Mouse (Mus musculus) neural tube, embryonic 14.5 days (tissue): ENCODE results near the gene Olfr597. TPM values are rescaled to one million over a fixed set of nuclear protein-coding genes. Genes with fewer than 3 reads are reported as not detected.
"Not testable (repeated sequence)": the region's sequence is repeated elsewhere in the genome, so short reads cannot be mapped to it uniquely, and the experiment has no call there.

Experiments used
- ATAC-seq: fragments of 200-750 bp; cut with Nextera tagmentation; 2 replicates; pipeline ENCODE4 v1.8.0; 2017; ENCODE audit warnings: low read depth, mild to moderate bottlenecking, moderate TSS enrichment, moderate library complexity
- H3K27ac ChIP-seq: fragments of 300-500 bp; sonication (generic); 2 replicates; pipeline ENCODE4 v1.5.1; 2014; ENCODE audit warnings: low read depth, mild to moderate bottlenecking, control low read depth, low read length, moderate library complexity, mixed read lengths
- H3K27me3 ChIP-seq: fragments of 300-500 bp; sonication (generic); 2 replicates; pipeline ENCODE4 v1.6.1; 2014; ENCODE audit warnings: low read length; ENCODE audit not compliant: control insufficient read depth, insufficient read depth
- H3K36me3 ChIP-seq: fragments of 300-500 bp; sonication (generic); 2 replicates; pipeline ENCODE4 v1.6.1; 2014; ENCODE audit warnings: low read length, mixed read lengths; ENCODE audit not compliant: control insufficient read depth, insufficient read depth
- H3K4me1 ChIP-seq: fragments of 300-500 bp; sonication (generic); 2 replicates; pipeline ENCODE4 v1.6.1; 2014; ENCODE audit warnings: low read length; ENCODE audit not compliant: control insufficient read depth, insufficient read depth
- H3K4me2 ChIP-seq: fragments of 300-500 bp; sonication (generic); 2 replicates; pipeline ENCODE4 v1.6.1; 2014; ENCODE audit warnings: mild to moderate bottlenecking, low read depth, low read length, control low read depth
- H3K4me3 ChIP-seq: fragments of 300-500 bp; sonication (generic); 2 replicates; pipeline ENCODE4 v1.5.1; 2014; ENCODE audit warnings: low read depth, low read length, control low read depth, mixed read lengths
- H3K9ac ChIP-seq: fragments of 300-500 bp; sonication (generic); replicated peaks from 2 replicates; pipeline ENCODE4 v1.6.1; 2014; ENCODE audit warnings: low read depth, mild to moderate bottlenecking, control low read depth, low read length, mixed read lengths
- H3K9me3 ChIP-seq: fragments of 300-500 bp; sonication (generic); 2 replicates; pipeline ENCODE4 v1.6.1; 2016; ENCODE audit warnings: low read length; ENCODE audit not compliant: control insufficient read depth
- WGBS: fragments of 180-500 bp; shearing (Covaris S2); extraction: QIAGEN DNeasy Blood & Tissue Kit; methylation state at CpG from one replicate; pipeline ENCODE4 v1.1.7; 2014; 5-methylcytosine and 5-hydroxymethylcytosine counted together
- microRNA-seq: library from miRNA; unstranded; fragments of <30 nt; microRNA quantifications from one replicate; pipeline ENCODE4, GENCODE M21; 2016
- polyA plus RNA-seq: library from polyadenylated mRNA; unstranded; fragments of >200 nt; fragmentation: Nextera tagmentation; extraction: Ambion mirVana; gene quantifications from 2 replicates; pipeline ENCODE4 v1.2.1, GENCODE M21; 2014

Gene Olfr597
- not detected in 2 replicates for polyA plus RNA-seq

DNA sequence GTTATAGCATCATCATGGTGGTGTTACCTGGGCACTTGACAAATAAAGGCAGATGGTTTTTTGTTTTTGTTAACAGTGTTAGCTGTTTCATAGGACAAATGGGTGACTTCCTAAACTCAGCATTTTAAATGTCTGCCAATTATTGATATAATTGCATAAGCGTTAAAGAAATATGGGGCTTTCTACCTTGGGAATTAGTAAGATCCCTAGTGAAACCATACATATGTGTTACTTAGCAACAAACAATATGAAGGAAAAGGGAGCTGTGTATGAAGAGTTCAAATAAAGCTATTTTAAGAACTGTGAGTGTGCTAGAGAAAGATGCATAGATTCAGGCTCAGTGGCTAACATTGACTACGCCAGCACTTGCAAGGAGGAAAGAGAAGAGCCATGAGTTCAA lies at the start of gene Olfr597:
Olfr597 (plus strand) TSS at position 301 of the 400 bp plus-strand sequence.
- H3K36me3 ChIP-seq, H3K9me3 ChIP-seq, H3K27me3 ChIP-seq, H3K4me1 ChIP-seq, H3K4me3 ChIP-seq, H3K4me2 ChIP-seq, H3K27ac ChIP-seq, ATAC-seq, H3K9ac ChIP-seq: not testable (repeated sequence)
- 93% methylated on average over 2 of the region's 2 CpGs for whole genome bisulfite sequencing

- H3K4me1 ChIP-seq, H3K4me2 ChIP-seq, H3K9ac ChIP-seq, H3K27ac ChIP-seq, ATAC-seq, H3K4me3 ChIP-seq, H3K36me3 ChIP-seq, H3K9me3 ChIP-seq, H3K27me3 ChIP-seq: not testable (repeated sequence)
- 90% methylated on average over 2 of the region's 2 CpGs for WGBS
Measured at GRCm38 (mm10) chr7:103305348-103305747, 10.8 kb upstream of the Olfr597 start, which contains the start of gene Olfr596. Gene Olfr596, plus strand, starts transcription at chr7:103305648.

DNA sequence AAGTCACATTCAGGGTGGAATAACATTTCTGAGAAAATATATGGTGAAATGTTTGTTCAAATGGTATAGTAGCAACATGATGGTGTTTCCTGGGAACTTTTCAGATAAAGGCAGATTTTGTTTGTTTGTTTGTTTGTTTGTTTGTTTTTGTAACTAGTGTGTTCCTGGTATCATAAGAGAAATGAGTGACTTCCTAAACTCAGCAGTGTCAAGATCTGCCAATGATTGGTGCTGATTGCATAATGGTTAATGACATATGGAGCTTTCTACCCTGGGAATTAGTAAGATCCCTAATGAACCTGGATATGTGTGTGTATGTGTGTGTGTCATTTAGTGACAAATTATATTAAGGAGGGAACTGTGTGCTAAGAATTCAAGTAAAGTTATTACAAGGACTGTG lies 7.2 kb downstream of the Olfr597 start, which contains the start of gene Olfr598:
Olfr598 (plus strand) TSS at position 301 of the 400 bp plus-strand sequence.
- no peaks in the 10 kb centered on the region for H3K36me3 ChIP-seq
- ATAC-seq: no peak
- H3K27me3 ChIP-seq: no peaks in the 10 kb centered on the region
- no peak within 1 kb of the TSS for H3K4me2 ChIP-seq
- H3K9ac ChIP-seq: no peak within 1 kb of the TSS
- no peak within 1 kb of the TSS for H3K4me3 ChIP-seq
- no peaks in the 10 kb centered on the region for H3K4me1 ChIP-seq
- no peaks in the 10 kb centered on the region for H3K9me3 ChIP-seq
- no peak within 1 kb of the TSS for H3K27ac ChIP-seq

DNA sequence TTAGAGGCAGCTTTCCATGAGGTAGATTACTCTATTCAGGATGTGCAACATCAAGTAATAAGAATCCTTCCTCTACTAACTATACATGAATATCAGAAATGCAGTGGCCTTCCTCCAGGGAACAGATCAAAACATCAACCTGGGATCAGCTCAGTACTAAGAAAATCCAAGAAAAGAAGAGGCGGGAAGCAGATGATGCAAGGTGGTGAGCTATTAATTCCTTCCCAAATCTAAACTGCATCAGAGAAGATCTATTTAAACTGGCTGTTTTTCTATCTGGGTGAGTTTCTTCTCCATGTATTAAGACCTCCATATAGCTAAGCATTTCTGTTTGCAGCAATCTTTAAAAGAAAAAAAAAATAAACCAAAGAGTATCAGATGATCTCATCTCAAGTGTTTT lies 19.5 kb downstream of the Olfr597 start, which contains the start of gene Olfr599:
Olfr599 (plus strand) TSS at position 301 of the 400 bp plus-strand sequence.
- no peak within 1 kb of the TSS for H3K4me2 ChIP-seq
- no peaks in the 10 kb centered on the region for H3K9me3 ChIP-seq
- 94% methylated on average over 1 of the region's 1 CpGs for WGBS
- H3K27ac ChIP-seq: no peak within 1 kb of the TSS
- no peaks in the 10 kb centered on the region for H3K27me3 ChIP-seq
- no peak for ATAC-seq
- no peak within 1 kb of the TSS for H3K4me3 ChIP-seq
- no peaks in the 10 kb centered on the region for H3K4me1 ChIP-seq
- no peaks in the 10 kb centered on the region for H3K36me3 ChIP-seq
- H3K9ac ChIP-seq: no peak within 1 kb of the TSS

- H3K9ac ChIP-seq: no peak within 1 kb of the TSS
- H3K36me3 ChIP-seq: no peaks in the 10 kb centered on the region
- no peaks in the 10 kb centered on the region for H3K4me1 ChIP-seq
- no peak for ATAC-seq
- H3K4me2 ChIP-seq: no peak within 1 kb of the TSS
- no peak within 1 kb of the TSS for H3K27ac ChIP-seq
- no peaks in the 10 kb centered on the region for H3K27me3 ChIP-seq
- H3K9me3 ChIP-seq: no peaks in the 10 kb centered on the region
- H3K4me3 ChIP-seq: no peak within 1 kb of the TSS
Measured at GRCm38 (mm10) chr7:103349569-103349968, 33.5 kb downstream of the Olfr597 start, which contains the start of gene Olfr600. Gene Olfr600, minus strand, starts transcription at chr7:103349669.

- 91% methylated on average over 1 of the region's 1 CpGs for WGBS
- H3K27me3 ChIP-seq: no peaks in the 10 kb centered on the region
- no peaks in the 10 kb centered on the region for H3K4me1 ChIP-seq
- no peak within 1 kb of the TSS for H3K9ac ChIP-seq
- H3K27ac ChIP-seq: no peak within 1 kb of the TSS
- H3K36me3 ChIP-seq: no peaks in the 10 kb centered on the region
- no peak for ATAC-seq
- H3K4me2 ChIP-seq: no peak within 1 kb of the TSS
- H3K4me3 ChIP-seq: no peak within 1 kb of the TSS
- H3K9me3 ChIP-seq: no peaks in the 10 kb centered on the region
Measured at GRCm38 (mm10) chr7:103362555-103362954, 46.4 kb downstream of the Olfr597 start, which contains the start of gene Olfr601. Gene Olfr601, minus strand, starts transcription at chr7:103362655.

Small RNAs within 50 kb of the gene (microRNA-seq; reads per million reads assigned to microRNA genes)
- not detected for gene Gm23550

Other genes starting within 250 kb of the Olfr597 start
- gene Olfr584, start 234.4 kb upstream of the Olfr597 start, polyA plus RNA-seq: not detected in 2 replicates
- gene Olfr585, start 218.6 kb upstream of the Olfr597 start, polyA plus RNA-seq: not detected in 2 replicates
- not detected in 2 replicates for gene Olfr586, start 190.7 kb upstream of the Olfr597 start, polyA plus RNA-seq
- not detected in 2 replicates for gene Olfr588-ps1, start 175.4 kb upstream of the Olfr597 start, polyA plus RNA-seq
- not detected in 2 replicates for gene Olfr589, start 160.0 kb upstream of the Olfr597 start, polyA plus RNA-seq
- gene Olfr591, start 138.0 kb upstream of the Olfr597 start, polyA plus RNA-seq: not detected in 2 replicates
- gene Olfr592, start 131.5 kb upstream of the Olfr597 start, polyA plus RNA-seq: not detected in 2 replicates
- gene Olfr593, start 104.5 kb upstream of the Olfr597 start, polyA plus RNA-seq: not detected in 2 replicates
- gene Olfr594, start 99.3 kb upstream of the Olfr597 start, polyA plus RNA-seq: not detected in 2 replicates
- gene Usp17ld, start 63.8 kb upstream of the Olfr597 start, polyA plus RNA-seq: not detected in 2 replicates
- not detected in 2 replicates for gene Olfr596, start 10.7 kb upstream of the Olfr597 start, polyA plus RNA-seq
- gene Olfr598, start 7.3 kb downstream of the Olfr597 start, polyA plus RNA-seq: not detected in 2 replicates
- gene Olfr599, start 19.6 kb downstream of the Olfr597 start, polyA plus RNA-seq: not detected in 2 replicates
- gene Olfr600, start 33.4 kb downstream of the Olfr597 start, polyA plus RNA-seq: not detected in 2 replicates
- not detected in 2 replicates for gene Olfr601, start 46.3 kb downstream of the Olfr597 start, polyA plus RNA-seq
- gene Olfr603, start 69.9 kb downstream of the Olfr597 start, polyA plus RNA-seq: not detected in 2 replicates
- gene Usp17lc, start 98.8 kb downstream of the Olfr597 start, polyA plus RNA-seq: not detected in 2 replicates
- gene Olfr605, start 129.1 kb downstream of the Olfr597 start, polyA plus RNA-seq: not detected in 2 replicates
- gene Olfr606, start 132.7 kb downstream of the Olfr597 start, polyA plus RNA-seq: not detected in 2 replicates
- not detected in 2 replicates for gene Olfr607, start 147.8 kb downstream of the Olfr597 start, polyA plus RNA-seq
- gene Olfr608, start 153.6 kb downstream of the Olfr597 start, polyA plus RNA-seq: not detected in 2 replicates
- gene Olfr609, start 181.7 kb downstream of the Olfr597 start, polyA plus RNA-seq: not detected in 2 replicates
- gene Olfr610, start 195.8 kb downstream of the Olfr597 start, polyA plus RNA-seq: not detected in 2 replicates
- not detected in 2 replicates for gene Olfr611, start 204.5 kb downstream of the Olfr597 start, polyA plus RNA-seq
- not detected in 2 replicates for gene Olfr612, start 226.4 kb downstream of the Olfr597 start, polyA plus RNA-seq
- not detected in 2 replicates for gene Olfr613, start 231.8 kb downstream of the Olfr597 start, polyA plus RNA-seq
- gene Olfr615, start 239.8 kb downstream of the Olfr597 start, polyA plus RNA-seq: not detected in 2 replicates